Mouse (Mus musculus): Measurements from ENCODE around the gene Wdr41. TPM values are rescaled to one million over a fixed set of nuclear protein-coding genes. Genes with fewer than 3 reads are reported as not detected.
A peak's percentile ranks its signal among the peaks of the same experiment; 100 is the strongest.

The Wdr41 gene
- polyA plus RNA-seq, 1 experiment from 2014 or later: 27.0 TPM

DNA sequence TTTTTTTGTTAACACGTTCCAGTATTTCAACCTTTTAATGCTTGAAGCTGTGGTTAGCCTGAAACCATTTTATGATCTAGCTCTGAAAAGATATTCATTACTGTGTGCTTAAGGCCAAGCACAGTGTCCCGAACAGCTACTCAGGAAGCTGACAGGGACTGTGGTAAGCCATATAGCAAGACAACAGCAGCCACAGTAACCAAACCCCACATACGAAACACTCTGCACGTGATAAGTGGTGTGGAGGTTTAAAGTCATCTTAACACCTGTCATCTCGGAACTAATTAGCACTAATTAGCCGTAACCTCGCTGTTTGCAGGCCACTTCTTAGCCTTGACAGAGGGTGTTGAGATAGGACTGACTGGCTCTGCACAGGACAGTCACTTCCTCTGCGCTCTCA lies 31.1 kb downstream of the Wdr41 start:
- no peak for ATAC-seq (ENCODE audit: insufficient number of reproducible peaks, low FRiP score, low TSS enrichment, low read depth)
- H3K27me3 ChIP-seq: no peaks in the 10 kb centered on the region
- no peak overlapping the region for H3K27ac ChIP-seq (replicated peaks)
- H3K36me3 ChIP-seq: 0 out of 2 replicates have a peak, but pooled peaks cover 5% of the 10 kb centered on the region
- no peak overlapping the region for H3K4me2 ChIP-seq (replicated peaks)
- H3K9ac ChIP-seq: no peak overlapping the region
- H3K9me3 ChIP-seq (replicated peaks): no peaks in the 10 kb centered on the region
- WGBS: 71% methylated on average over 8 of the region's 8 CpGs
- no peak overlapping the region for H3K4me3 ChIP-seq (replicated peaks)
- H3K4me1 ChIP-seq: no peaks in the 10 kb centered on the region

DNA sequence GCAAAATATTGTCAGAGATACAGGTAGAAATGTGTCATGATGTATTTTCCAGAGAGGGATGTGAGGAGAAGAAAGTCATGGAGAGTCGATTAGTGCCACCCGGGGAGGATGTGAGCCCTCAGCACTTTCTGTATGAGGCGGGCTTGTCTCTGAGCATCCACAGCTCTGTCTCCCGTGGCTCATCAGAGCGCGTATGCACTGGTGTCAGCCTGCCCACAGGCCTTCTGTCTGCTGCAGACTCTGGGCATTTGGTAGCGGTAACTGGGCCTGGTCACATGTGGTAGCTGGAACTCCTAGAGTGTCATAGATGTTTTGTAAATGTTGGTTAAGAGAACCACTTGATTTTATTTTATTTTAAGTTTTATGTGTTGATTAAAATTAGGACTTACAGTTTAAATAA lies 33.1 kb downstream of the Wdr41 start:
- Histone ChIP-seq H3K9ac (no peak overlapping the region), H3K27me3 (no peaks in the 10 kb centered on the region), H3K4me2 (replicated peaks) (no peak overlapping the region), H3K4me1 (no peaks in the 10 kb centered on the region), H3K9me3 (replicated peaks) (no peaks in the 10 kb centered on the region), H3K36me3 (0 out of 2 replicates have a peak, but pooled peaks cover 5% of the 10 kb centered on the region), H3K27ac (replicated peaks) (no peak overlapping the region), H3K4me3 (replicated peaks) (no peak overlapping the region)
- WGBS: 85% methylated on average over 7 of the region's 7 CpGs
- no peak for ATAC-seq (ENCODE audit: insufficient number of reproducible peaks, low FRiP score, low TSS enrichment, low read depth)

DNA sequence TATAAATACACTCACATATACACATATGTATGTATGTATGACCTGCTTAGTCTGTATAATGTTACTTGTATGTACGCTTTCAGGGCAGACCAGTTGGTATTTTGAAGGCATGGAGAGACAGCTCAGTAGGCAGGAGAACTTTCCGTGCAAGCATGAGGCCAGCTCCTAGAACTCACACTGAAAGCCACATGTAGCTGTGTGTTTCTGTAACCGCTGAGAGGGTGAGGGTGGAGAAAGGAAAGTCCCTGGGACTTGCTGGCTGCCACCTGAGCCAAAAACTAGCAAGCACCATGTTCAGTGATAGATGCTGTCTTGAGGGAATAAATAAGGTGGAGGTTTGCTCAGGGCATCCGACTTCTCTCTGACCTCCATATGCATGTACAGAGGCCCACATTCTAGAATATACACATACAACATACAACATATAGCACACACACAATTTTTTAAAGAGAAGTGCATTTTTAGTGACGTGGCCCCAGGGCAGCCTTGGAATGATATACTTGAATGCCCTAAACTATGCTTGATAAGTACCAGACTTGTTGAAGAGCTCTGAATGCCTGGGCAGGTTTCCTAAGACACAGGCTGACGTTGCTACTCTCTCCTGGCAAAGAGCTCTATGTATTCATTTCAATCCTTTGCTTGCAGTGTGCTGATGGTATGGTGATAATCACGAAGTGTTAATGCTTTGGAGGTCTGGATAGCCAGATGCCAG lies 35.6 kb downstream of the Wdr41 start:
- no peak for ATAC-seq (ENCODE audit: insufficient number of reproducible peaks, low FRiP score, low TSS enrichment, low read depth)
- 0 out of 2 replicates have a peak, but pooled peaks cover 6% of the 10 kb centered on the region for H3K36me3 ChIP-seq

DNA sequence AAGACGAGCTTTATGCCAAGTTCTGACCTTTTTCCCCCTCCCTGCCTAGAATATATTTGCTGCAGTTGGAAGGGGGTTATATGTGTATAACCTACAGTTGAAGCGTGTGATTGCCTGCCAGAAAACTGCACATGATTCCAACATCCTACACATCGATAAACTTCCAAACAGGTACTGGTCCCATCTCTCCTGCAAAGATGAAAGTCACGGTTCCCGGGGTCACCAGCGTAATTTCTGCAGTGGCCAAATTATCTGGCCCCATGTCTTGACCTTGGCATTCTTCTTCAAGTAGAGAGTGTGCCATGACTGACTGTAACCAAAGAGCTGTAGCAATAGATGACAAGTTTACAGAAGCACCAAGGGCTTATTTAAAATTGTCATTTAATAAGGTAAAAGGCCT lies 41.1 kb downstream of the Wdr41 start:
- Histone ChIP-seq H3K27me3 (no peaks in the 10 kb centered on the region), H3K27ac (replicated peaks) (no peak overlapping the region), H3K36me3 (peaks cover 20% of the 10 kb centered on the region), H3K9me3 (replicated peaks) (no peaks in the 10 kb centered on the region), H3K4me1 (no peaks in the 10 kb centered on the region), H3K4me3 (replicated peaks) (no peak overlapping the region), H3K9ac (no peak overlapping the region), H3K4me2 (replicated peaks) (no peak overlapping the region)
- WGBS: 90% methylated on average over 6 of the region's 6 CpGs
- no peak for ATAC-seq (ENCODE audit: insufficient number of reproducible peaks, low FRiP score, low TSS enrichment, low read depth)

More for the DNA sequence above, 35.6 kb downstream of the Wdr41 start:
- Histone ChIP-seq H3K27me3 (no peaks in the 10 kb centered on the region), H3K27ac (replicated peaks) (no peak overlapping the region), H3K9me3 (replicated peaks) (no peaks in the 10 kb centered on the region), H3K9ac (no peak overlapping the region), H3K4me2 (replicated peaks) (no peak overlapping the region), H3K4me3 (replicated peaks) (no peak overlapping the region), H3K4me1 (no peaks in the 10 kb centered on the region)
- WGBS: 82% methylated on average over 7 of the region's 7 CpGs

DNA sequence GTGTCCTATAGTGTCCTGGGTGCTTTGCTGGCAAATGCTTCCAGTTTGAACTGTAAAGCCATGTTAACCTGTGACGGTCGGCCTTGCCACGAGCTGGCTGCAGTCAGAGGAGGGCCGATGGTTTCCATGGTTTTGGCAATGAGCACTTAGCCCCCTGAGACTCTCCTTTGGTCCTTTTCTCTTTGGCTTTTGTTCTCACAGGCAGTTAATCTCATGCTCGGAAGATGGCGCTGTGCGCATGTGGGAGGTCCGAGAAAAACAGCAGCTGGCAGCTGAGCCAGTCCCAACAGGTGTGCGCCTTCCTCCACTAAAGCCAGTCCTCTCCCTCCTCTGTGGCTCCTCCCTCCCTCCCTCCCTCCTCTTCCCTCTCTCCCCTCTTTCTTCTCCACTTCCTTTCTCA lies 41.8 kb downstream of the Wdr41 start:
- Histone ChIP-seq H3K4me2 (replicated peaks) (no peak overlapping the region), H3K36me3 (peaks cover 26% of the 10 kb centered on the region), H3K4me3 (replicated peaks) (no peak overlapping the region), H3K9ac (no peak overlapping the region), H3K27me3 (no peaks in the 10 kb centered on the region), H3K4me1 (no peaks in the 10 kb centered on the region), H3K27ac (replicated peaks) (no peak overlapping the region), H3K9me3 (replicated peaks) (no peaks in the 10 kb centered on the region)
- ATAC-seq (ENCODE audit: insufficient number of reproducible peaks, low FRiP score, low TSS enrichment, low read depth): peak; percentile 77
- WGBS: 4% methylated on average over 9 of the region's 9 CpGs

DNA sequence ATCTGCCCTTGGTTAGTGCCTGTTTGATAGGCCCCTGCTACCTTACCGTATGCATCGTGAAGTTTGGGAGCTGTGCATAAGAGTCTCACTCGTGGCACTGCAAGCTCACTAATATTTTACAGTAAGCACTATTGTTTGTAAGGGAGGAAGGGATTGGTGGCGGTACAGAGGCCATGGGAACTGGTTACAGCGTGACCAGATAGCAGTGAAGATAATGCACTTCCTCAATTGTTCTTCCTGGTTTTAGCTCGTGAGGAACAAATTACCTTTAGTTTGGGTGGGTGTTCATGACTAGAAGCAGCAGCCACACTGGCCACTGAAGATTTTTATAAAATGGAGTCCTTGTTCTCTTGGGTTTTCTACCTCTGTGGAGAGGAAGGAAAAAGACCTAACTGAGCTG lies 43.2 kb downstream of the Wdr41 start:
- Histone ChIP-seq H3K27me3 (no peaks in the 10 kb centered on the region), H3K9ac (no peak overlapping the region), H3K9me3 (replicated peaks) (no peaks in the 10 kb centered on the region), H3K4me1 (no peaks in the 10 kb centered on the region), H3K27ac (replicated peaks) (no peak overlapping the region), H3K36me3 (peaks cover 26% of the 10 kb centered on the region), H3K4me3 (replicated peaks) (no peak overlapping the region), H3K4me2 (replicated peaks) (no peak overlapping the region)
- WGBS: 69% methylated on average over 6 of the region's 6 CpGs
- no peak for ATAC-seq (ENCODE audit: insufficient number of reproducible peaks, low FRiP score, low TSS enrichment, low read depth)

DNA sequence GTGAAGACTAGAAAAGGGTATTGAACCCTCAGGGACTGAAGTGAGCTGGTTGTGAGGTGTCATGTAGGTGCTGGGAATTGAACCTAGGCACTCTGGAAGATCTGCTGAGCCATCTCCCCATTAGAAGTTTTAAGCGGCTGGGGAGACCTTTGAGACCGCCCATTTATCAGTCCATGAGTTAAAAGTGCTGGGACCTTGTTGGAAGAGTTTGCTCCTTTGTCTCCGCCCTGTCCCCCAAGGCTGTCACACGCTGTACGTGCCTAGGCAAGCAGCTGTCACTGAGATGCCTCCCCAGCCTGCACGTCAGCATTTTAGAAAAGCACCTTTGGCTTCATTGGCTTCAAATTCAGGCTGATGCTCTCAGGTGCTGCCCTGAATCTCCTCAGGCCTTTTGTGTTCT lies 44.1 kb downstream of the Wdr41 start:
- no peak overlapping the region for H3K9ac ChIP-seq

DNA sequence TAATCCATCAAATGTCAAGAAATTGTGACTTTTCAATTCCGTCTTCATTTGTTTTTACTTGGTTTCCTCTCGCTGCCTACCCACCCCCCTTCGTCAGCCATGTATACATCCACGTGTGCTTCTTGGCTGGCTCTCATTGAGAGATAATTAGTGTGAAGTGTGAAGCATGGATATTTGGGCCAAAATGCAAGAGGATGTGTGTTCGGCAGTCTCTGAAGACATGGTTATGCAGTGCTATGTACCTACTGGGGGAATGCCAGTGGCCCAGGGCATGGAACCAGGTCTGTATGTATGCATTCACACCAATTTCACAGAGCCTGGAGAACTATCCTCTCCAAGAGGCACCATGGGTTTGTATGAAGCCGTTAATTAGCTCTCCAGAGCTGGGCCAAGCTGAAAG lies 54.7 kb downstream of the Wdr41 start:
- no peaks in the 10 kb centered on the region for H3K27me3 ChIP-seq
- H3K4me3 ChIP-seq (replicated peaks): no peak overlapping the region
- no peak overlapping the region for H3K27ac ChIP-seq (replicated peaks)
- H3K36me3 ChIP-seq: 0 out of 2 replicates have a peak, but pooled peaks cover 3% of the 10 kb centered on the region
- WGBS: 78% methylated on average over 6 of the region's 6 CpGs
- no peak overlapping the region for H3K4me2 ChIP-seq (replicated peaks)
- H3K4me1 ChIP-seq: no peaks in the 10 kb centered on the region
- H3K9ac ChIP-seq: no peak overlapping the region
- ATAC-seq (ENCODE audit: insufficient number of reproducible peaks, low FRiP score, low TSS enrichment, low read depth): no peak
- H3K9me3 ChIP-seq (replicated peaks): no peaks in the 10 kb centered on the region

More for the DNA sequence above, 44.1 kb downstream of the Wdr41 start:
- H3K4me2 ChIP-seq (replicated peaks): no peak overlapping the region
- H3K4me3 ChIP-seq (replicated peaks): no peak overlapping the region
- H3K9me3 ChIP-seq (replicated peaks): no peaks in the 10 kb centered on the region
- no peak overlapping the region for H3K27ac ChIP-seq (replicated peaks)
- H3K36me3 ChIP-seq: peaks cover 26% of the 10 kb centered on the region
- 67% methylated on average over 6 of the region's 6 CpGs for WGBS
- no peaks in the 10 kb centered on the region for H3K4me1 ChIP-seq
- no peaks in the 10 kb centered on the region for H3K27me3 ChIP-seq
- no peak for ATAC-seq (ENCODE audit: insufficient number of reproducible peaks, low FRiP score, low TSS enrichment, low read depth)

DNA sequence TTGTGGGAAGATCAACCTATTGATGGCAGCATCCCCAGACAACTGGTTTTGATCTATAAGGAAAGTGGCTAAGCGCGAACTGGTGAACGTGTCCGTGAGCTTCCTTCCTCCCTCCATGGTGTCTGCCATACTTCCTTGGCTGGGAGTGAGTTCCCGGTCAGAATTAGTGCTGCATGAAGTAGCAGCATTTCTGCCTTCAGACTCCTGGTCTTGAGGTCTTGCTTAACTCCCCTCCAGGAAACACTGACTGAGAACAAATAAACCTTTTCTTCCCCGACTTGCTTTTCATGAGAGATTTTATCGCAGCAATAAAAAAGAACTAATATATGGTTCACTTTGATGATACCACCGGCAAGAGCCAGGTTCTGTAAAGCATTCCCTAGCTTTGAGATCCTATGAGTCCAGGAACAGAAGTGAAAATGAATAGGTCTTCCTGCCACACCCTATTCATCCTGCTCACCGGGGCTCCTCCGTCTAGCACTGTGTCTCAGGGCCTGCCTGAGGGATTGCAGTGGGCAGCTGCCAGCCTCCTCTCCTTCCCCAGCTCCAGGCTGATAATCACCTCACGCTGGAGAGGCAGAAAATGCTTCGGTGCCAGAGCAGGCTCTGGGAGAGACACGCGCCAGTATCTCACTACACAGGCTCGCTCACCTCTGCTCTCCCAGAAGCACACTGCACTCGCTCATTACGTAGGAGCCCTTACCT lies 56.1 kb downstream of the Wdr41 start:
- H3K27me3 ChIP-seq: no peaks in the 10 kb centered on the region
- H3K9me3 ChIP-seq (replicated peaks): no peaks in the 10 kb centered on the region
- WGBS: 68% methylated on average over 17 of the region's 17 CpGs
- H3K9ac ChIP-seq: no peak overlapping the region
- no peak overlapping the region for H3K4me3 ChIP-seq (replicated peaks)
- H3K4me1 ChIP-seq: no peaks in the 10 kb centered on the region
- 0 out of 2 replicates have a peak, but pooled peaks cover under 1% of the 10 kb centered on the region for H3K36me3 ChIP-seq
- ATAC-seq (ENCODE audit: insufficient number of reproducible peaks, low FRiP score, low TSS enrichment, low read depth): no peak
- no peak overlapping the region for H3K27ac ChIP-seq (replicated peaks)
- H3K4me2 ChIP-seq (replicated peaks): no peak overlapping the region

DNA sequence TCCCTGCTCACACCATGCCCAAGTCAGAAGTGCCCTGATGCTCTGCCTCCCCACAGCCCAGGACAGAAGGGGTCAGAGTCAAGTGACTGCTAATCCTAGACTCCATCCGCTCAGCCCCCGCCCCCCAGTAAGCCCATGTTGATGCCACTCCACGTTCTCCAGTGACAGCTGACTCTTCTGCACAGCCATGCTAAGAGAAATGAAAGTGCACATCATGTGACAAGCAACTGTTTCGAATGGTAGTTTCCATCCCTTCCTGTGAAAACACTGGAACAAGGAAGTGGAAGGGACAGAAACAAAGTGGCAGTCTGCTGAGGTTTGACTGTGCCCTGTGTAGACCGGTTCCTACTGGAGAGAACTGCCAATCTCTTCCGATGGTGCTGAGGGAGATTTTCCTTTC lies 56.8 kb downstream of the Wdr41 start:
- WGBS: 70% methylated on average over 6 of the region's 6 CpGs
- Histone ChIP-seq H3K9ac (no peak overlapping the region), H3K27ac (replicated peaks) (no peak overlapping the region), H3K9me3 (replicated peaks) (no peaks in the 10 kb centered on the region), H3K4me1 (no peaks in the 10 kb centered on the region), H3K4me2 (replicated peaks) (no peak overlapping the region), H3K36me3 (no peaks in the 10 kb centered on the region), H3K27me3 (no peaks in the 10 kb centered on the region), H3K4me3 (replicated peaks) (no peak overlapping the region)
- ATAC-seq (ENCODE audit: insufficient number of reproducible peaks, low FRiP score, low TSS enrichment, low read depth): no peak

DNA sequence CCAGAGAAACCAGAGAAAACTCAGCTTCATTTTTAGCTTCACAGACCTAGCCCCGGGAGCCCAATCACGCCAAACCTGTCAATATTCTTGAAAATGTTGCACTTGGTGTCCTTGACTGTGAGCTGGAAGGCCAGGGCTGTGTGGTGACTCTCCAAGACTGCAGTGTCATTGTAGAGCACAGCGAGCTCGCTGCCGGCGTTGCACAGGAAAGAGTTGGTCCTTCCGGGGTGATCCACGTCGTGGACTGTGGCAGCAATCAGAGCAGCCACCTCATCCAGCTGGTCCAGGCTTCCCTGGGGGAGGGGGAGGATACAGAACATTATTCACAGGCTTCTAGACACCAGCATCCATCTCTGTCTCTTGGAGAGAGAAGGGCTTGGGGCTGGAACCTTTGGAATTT lies 58.0 kb downstream of the Wdr41 start:
- no peak overlapping the region for H3K4me3 ChIP-seq (replicated peaks)
- H3K9ac ChIP-seq: no peak overlapping the region
- H3K36me3 ChIP-seq: no peaks in the 10 kb centered on the region
- H3K27ac ChIP-seq (replicated peaks): no peak overlapping the region
- no peaks in the 10 kb centered on the region for H3K27me3 ChIP-seq
- WGBS: 80% methylated on average over 9 of the region's 9 CpGs
- ATAC-seq (ENCODE audit: insufficient number of reproducible peaks, low FRiP score, low TSS enrichment, low read depth): no peak
- H3K4me2 ChIP-seq (replicated peaks): no peak overlapping the region
- H3K4me1 ChIP-seq: no peaks in the 10 kb centered on the region
- no peaks in the 10 kb centered on the region for H3K9me3 ChIP-seq (replicated peaks)

Measured in embryonic facial prominence, embryonic 15.5 days (tissue).